Mouse (Mus musculus): ENCODE data around the gene Sacs.

- no peak for TF ChIP-seq CTCF (conservative IDR thresholded peaks at IDR 0.05; ENCODE audit: low read length)
- TF ChIP-seq POU5F1 (IDR thresholded peaks at IDR 0.05; ENCODE audit: borderline replicate concordance, low read length), result no peak
- TF ChIP-seq NANOG (IDR thresholded peaks at IDR 0.05; ENCODE audit: borderline replicate concordance, low read length), result no peak
Measured at GRCm38 (mm10) chr14:61097974-61098625, 40.2 kb upstream of the Sacs start.
